Mouse (Mus musculus): ENCODE data around the gene Tlx2.

Tlx2 gene

DNA sequence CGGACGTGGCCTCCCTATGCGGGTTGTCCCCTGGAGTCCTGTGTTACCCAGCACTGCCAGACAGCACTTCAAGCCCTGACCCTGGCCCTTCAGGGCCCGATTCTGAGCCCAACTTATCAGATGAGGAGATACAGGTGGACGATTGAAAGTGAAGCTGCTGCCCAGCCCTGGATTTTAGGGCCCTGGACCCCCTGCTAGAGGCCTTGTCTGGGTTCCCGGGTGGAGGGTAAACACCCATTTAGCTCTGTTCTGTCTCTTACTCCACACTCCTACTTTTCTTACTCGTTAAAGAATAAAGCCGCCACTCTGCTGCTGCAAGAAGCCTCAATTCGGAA is 17.8 kb upstream of the Tlx2 start:
- DNase-seq = no peak

DNA sequence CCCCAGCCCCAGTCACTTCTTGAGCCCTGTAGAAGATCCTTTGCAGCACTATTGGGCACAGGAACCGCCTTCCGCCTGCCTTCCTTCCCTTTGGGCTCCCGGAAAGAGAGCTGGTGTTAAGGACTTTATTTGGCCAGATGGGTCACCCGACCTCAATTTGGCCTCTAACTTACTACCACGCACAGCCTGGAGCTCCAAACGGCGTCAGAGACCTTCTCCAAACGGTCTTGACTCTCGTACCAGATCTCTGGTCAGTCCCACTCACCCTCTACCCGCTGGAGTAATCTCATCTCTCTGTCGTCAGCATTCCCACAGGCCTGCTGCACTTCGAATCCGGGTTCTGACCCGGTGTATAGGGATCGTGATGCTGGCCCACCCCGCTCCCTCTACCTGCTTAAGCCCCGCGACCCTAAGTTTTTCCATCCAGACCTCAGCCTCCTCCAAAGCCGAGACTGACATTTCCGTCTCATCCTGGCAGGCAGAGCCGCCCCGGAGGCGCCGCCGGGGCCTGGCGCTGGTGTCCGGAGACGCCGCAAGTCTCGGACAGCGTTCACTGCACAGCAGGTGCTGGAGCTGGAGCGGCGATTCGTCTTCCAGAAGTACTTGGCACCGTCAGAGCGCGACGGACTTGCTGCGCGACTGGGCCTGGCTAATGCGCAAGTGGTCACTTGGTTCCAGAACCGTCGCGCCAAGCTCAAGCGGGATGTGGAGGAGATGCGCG is 17.3 kb upstream of the Tlx2 start:
- DNase-seq = peak in 1 of 2 experiments; percentile 29

DNA sequence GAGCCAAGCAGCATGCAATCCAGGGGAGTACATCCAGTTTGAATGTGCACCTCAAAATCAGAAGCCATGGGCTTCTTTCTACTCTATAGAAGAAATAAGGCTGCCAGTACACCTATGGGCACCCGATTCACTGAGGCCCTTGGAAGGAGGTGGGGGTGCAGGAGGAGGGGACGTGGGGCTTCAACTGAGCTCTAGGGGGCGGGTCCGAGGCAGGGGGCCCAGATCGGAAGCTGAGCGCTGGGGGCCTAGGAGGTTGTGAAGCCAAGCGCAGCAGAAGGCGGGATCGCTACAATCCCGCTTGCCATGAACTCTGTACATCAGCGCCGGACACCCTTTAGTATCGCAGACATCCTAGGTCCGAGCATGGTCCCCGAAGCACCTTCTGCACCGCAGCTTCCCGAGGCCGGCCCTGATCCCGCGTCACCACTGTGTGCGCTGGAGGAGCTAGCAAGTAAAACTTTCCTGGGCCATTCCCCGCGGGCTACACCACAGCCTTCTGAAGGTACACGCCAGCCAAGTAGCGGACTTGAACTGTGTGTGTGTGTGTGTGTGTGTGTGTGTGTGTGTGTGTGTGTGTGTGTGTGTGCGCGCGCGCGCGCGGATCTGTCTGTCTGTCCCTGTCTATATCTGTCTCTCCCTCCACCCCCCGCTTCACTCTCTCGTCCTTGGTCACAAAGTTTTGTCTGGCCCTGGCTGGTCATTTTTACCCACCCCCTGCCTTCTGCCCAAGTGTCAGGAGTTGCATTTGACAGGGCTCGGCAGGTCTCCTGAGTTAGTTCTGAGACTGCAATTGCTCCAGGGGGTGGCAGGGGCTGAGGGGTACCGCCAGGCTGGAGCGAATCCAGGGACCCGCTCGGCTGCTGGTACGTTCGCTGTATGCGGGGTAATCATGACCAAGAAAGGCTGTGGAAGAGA is 16.3 kb upstream of the Tlx2 start, which contains the start of gene Lbx2:
Lbx2 (plus strand) TSS at position 247 of the 915 bp plus-strand sequence.
- DNase-seq = no peak

DNA sequence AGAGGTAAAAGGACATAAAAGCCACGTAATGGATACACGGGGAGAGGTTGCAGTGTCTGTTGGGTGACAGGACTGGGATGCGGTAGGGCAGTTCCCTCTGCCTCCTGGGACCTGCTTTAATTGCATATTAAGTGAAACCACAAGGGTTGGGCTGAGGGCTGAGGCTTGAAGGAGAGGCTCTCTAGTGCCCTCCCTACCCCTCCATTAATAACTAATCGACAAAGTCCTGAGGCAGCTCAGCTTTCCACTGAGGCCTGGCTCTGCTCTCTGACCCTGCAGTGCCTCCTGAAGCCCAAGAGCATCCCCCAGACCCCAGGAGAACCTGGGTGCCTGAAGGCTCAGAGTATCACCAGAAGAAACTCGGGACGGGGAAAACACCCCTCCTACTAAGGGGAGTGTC is 14.4 kb upstream of the Tlx2 start:
- DNase-seq = no peak

DNA sequence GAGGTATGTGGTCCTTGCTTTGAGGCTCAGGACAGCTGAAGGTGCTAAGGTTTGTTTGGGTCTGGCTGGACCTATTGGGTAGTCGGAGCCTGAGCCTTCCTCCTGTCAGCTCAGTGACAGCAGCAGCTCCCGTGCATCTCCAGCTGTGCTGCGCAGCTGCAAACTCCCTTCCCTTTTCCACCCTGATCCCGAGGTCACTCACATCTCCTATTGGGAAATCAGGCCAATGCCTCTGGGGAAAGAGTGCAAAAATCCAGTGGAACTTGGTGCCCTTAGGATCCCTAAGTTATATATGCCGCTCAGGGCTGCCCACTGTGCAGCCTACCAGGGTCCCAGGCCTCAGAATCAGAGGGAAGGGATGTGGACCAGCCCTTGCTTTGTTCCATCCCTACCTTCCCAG is 13.4 kb upstream of the Tlx2 start:
- DNase-seq = no peak

DNA sequence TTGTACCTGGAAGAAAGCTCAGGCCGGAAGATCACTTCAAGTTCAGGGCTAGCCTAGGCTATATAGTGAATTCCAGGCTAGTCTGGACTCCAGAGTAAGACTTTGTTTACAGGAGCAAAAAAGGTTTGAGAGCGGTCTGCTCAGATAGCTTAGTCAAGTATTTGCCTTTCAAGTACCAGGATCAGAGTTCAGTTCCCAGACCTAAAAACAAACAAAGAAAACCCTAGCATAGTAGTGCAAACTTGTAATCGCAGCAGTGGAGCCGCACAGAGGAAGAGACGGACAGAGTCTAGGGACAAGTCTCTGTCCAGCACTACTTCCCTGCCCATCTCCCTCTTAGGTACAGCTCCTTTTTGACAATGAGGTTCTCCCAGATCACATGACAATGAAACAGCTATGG is 10.1 kb upstream of the Tlx2 start:
- DNase-seq = no peak

DNA sequence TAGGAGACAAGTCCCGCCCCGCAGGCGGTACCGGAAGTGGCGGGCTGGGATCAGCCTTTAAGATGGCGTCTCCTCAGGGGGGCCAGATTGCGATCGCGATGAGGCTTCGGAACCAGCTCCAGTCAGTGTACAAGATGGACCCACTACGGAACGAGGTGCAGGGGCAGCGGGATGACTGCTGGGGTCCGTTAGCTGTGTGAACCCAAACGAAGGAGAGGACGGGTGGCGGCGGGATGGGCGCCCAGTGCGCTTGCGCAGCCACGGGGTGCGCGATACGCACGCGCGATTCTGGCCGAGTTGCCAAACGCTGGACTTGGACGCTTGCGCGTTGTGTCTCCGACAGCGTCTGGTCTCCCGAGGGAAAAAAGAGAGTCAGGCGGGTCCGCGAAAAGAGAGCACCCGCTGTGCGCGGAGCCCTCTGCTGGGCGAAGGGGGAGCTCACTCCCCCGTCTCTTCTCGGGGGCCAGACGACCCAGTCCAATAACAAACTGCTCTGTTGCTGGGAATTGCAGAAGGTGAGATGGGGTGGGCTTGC is 8.3 kb upstream of the Tlx2 start:
- DNase-seq = peak; percentile 100

DNA sequence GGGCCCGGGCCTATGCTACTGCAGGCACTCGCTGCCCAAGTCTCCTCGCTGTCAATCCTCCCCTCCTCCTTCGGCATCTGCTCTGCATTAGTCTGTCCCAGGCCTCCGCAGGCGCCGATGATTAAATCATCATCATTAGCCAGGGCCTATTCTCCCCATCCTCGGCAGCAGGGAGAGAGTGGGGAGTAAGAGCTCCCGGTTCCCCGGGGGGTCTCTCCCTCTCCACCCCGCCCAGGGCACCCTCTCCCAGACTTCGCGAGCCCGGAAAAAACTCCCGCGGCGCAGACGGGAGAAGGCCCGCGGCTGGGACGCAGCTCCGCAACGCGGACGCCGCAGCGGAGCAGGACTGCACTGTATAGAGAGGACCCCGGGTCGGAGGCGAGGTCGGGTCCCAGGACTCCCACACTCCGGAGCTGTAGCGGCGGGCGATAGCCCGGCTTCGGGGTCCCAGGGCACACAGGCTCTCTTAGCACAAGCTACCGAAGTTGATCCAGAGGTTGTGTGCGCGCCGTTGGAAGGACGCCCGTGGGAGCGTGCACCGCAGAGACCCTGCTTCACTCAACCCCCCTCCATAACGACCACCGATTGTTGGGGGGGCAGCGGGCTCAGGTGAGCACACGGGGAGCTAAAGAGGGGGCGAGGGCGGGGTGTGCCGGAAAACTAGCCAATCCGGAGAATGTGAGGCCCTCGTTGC is 7.7 kb upstream of the Tlx2 start, which contains the start of gene Pcgf1:
Pcgf1 (plus strand) TSS at position 240 of the 694 bp plus-strand sequence.
- DNase-seq = peak in 1 of 2 experiments; percentile 69

DNA sequence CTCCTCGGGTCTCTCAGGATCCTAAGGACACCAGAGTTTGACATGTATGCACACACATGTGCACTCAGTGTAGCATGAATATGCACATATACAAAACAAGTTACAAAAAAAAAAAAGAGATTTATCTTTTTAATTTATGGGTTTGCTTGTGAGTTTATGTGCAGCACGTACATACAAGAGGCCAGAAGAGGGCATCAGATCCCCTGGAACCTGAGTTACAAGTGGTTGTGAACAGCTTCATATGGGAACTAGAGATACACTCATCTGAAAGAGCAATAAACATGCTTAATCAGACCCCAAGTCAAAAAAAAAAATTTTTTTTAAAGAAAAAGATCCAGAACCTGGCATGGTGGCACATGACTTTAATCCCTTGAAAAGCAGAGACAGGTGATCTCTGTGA is 4.9 kb upstream of the Tlx2 start:
- DNase-seq = no peak

DNA sequence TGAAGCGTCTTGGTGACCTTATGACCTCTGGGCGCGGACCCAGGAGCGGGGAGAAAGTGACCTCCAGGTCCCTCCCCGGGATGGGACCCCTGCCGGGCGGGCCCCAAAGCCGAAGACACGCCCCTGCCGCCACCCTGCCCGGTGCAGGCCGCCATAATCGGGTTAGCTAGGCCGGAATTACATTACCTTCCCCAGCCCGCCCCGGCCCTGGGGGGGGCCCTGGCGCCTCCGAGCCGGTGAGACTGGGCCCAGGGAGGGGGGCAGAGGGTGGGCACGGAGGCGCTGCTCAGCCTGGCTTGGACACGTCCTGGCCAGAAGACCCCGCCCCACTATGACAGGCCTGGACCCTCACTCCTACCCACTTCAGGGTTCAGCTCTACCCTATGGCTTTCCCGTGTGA is 1.1 kb upstream of the Tlx2 start:
- peak in 1 of 2 experiments; percentile 25 for DNase-seq

DNA sequence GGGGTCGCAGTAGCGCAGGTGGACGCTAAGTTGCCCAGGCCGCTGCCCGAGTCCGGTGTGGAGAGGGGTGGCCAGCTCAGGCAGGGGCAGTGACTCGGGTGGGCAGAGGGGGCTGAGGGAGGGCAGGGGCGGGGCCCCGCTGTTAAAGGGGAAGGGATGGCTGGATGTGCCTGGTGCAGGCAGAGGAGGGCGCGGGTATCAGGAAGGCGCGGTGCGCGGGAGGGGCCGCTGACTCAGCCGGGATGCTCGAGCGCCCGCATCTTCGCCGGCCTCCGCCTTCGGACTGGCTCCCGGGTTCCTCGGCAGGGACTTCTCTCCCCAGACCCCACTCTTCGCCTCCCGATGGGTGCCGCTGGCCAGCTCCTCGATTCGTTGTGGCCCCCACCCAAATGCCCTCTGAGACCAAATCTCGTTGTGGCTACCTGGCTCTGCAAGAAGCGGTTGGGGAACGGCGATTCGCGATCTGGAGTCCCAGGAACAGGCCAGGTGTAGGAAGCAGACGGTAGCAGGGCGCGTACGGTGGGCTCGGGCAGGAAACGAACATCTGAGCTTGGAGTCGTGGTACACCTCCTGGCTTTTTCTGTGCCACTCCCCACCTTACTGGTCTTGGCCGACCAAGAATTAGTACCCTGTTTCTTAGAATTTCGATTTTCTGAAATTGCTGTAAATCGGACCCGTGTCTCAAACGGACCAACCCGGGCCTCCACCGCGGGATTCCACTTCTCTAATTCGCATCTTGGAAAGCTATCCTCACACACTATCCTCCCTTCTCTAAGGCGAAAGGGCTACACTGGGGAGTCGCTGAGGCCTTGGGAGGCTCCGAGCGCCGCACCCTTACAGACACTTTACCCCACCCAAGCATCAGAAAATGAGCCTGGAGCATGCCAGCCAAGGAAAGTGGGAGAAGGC is 472 bp upstream of the Tlx2 start:
- peak; percentile 48 to 78 for DNase-seq

DNA sequence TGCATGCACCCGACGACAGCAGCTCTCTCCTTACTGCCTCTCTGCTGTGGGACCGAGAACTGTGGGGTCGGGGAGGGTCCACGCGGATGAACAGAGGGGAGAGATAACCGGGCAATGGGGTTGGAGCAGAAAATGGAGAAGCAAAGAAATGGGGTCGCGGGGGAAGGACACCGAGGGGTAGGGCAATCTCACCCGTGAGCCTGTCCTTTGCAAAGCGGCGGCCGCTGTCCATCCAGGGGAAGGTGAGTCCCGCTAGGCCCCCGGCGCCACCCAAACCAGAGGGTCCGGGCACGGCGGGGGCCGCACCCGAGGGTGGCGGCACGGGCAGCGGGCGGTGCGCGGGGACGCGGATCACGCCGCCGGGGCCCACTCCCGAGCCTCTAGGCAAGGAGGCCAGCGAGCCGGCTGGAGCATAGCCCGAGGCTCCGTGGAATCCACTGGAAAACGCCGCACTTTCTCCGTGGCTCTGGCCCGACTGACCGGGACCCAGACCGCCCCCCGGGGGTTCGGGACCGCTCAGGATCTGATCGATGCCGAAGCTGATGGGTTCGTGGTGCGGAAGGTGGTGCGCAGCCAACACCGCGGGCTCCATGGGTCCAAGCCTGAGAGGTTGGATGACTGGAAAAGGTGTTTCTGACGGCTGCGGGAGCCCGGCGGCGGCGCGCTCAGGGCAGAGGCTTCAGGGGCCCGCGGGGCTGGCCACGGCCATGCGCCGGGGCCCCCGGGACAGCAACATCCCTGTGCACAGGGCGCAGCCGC is 426 bp downstream of the Tlx2 start:
- DNase-seq = peak; percentile 31 to 44

DNA sequence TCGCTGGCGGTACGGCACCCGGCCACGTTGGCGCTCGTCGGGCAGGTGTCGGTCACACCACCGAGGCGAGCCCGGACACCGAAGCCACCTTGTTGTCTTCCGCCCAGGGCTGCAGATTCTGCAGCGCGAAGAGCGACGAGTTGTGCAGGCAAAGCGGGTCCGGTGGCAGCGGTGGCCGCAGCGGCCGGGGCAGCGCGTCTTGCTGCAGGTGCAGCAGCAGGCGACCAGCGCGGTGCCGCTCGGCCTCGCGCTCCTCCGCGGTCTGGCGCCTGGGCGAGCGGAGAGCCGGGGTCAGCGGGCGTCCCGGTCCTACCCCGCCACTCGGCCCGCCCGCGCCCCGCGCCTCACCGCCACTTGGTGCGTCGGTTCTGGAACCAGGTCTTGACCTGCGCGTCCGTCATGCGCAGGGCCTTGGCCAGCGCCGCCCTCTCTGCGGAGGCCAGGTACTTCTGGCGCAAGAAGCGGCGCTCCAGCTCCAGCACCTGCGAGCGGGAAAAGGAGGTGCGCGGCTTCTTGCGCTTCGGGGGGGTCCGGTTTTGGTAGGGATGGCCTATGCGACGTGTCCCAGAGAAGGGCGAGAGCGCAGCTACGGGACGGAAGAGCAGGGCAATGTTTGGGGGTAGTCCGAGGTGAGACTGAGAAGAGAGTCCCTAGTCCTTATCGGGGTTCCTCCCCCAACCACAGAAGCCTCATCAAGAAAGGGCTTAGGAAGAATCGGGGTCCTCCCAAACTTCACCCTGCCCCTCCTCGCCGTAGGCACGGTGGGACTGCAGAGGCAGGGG is 1.2 kb downstream of the Tlx2 start:
- DNase-seq = peak in 1 of 2 experiments; percentile 33

DNA sequence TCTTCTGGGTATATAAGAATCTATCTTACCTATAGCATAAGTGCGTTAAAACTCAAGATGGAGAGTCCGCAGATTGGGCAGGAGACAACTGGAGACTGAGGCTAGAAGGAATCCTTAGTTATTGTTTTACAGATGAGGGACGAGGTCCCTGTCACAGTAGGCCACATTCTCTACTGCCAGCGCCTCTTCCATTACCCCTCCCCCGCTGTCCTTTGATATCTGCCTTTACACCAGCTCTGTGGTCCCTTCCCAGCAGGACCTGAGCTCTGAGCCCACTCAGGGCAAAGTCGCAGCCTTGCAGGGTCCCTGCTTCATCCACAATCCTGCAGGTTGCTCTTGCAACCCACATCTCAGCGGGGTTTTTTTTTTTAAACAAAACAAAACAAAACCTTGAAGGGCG is 1.9 kb downstream of the Tlx2 start:
- DNase-seq = no peak

DNA sequence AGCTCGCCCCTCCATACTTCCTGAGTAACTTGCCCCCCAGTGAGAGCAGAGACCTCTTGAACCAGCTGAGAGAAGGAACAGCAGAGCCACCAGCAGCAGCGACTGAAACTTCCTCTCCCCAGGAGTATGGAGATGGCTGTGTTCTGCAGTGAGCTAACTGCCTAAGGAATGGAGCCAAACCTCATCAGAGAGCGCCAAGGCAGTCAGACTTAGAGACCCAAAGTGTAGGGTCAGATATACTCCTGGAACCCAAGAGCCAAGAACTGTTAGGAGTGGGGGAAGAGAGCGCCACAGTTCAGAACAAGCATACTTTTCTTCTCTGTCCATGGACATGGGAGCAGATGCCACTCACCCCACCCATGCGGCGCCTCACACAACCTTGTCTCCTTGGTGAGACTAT is 3.7 kb downstream of the Tlx2 start:
- DNase-seq = no peak

DNA sequence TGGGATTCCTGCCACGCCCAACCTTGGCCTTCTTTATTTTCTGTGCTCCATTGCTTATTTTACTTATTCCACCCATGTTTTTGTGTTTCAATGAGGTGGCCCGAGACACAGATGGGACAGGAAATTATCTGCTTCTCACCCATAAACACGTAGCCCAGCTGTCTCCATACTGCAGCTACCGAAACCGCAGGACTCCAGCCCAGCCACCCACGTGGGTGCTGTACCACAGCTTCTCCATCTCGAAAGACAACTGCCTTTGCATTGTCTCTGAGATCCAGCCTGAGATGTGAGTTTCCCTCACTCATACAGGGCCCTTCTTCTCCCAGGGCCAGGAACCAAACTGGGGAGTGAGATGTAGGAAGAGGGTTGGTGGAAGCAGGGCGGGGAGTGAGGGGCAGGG is 4.1 kb downstream of the Tlx2 start:
- DNase-seq = no peak

DNA sequence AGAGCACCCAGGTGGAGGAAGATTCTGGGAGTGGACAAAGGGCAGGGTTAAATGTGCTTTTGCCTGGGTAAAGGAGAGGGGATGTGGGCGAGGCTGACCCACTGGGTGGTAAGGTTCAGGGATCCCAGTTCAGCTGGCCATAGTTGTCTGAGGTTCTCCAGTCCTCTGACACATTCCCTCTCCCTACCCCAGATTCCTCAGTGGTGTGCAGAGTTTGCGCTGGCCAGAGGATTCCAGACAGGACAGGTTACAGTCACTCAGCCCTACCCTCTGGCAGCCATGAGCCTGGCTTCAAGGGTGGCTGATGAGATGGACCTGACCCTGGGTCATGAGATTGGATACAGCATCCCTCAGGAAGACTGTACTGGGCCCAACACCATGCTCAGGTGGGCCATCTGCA is 11.4 kb downstream of the Tlx2 start:
- no peak for DNase-seq

DNA sequence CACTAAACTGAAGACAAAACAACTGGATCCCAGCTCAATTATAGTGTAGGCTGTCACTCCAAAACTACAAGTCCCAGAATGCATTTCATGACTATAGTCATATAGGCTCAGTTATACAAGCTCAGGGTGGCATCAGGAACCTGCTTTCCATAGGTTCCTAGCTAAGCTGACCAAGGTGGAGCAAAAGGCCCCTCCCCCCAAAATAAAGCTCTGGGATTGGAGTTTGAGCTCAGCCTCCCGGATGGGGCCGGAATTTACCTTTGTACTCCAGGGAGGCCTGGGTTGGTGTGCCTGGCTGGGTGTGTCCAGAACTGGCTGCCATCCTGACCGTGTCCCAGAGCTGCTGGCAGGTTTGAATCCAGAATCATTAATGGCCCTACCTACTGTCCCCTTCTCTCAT is 12.3 kb downstream of the Tlx2 start, which contains the start of gene Dqx1:
Dqx1 (plus strand) TSS at position 55 of the 400 bp plus-strand sequence.
- DNase-seq = peak in 1 of 2 experiments; percentile 37

DNA sequence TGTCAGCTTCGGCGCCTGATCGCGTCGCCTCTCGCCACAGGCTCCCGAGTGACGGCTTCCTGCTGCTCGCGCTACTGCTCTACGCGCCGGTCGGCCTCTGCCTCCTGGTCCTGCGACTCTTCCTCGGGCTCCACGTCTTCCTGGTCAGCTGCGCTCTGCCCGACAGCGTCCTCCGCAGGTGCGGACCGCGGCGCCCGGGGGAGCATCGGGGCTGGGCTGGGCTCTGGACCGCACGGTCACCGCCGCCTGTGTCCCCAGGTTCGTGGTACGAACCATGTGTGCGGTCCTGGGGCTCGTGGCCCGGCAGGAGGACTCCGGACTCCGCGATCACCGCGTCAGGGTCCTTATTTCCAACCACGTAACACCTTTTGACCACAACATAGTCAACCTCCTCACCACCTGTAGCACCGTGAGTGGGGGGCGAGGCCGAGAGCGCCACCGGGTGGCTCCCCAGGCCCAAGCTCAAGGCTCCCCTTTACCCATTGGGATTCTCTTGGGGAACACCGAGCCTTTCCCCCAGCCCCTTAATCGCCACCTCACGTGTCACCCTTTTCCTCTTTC is 15.1 kb downstream of the Tlx2 start, which contains the start of gene Htra2:
Htra2 (minus strand) TSS at position 403 of the 561 bp plus-strand sequence.
- DNase-seq = no peak

Data from cerebellum, postnatal 25 days (tissue).